ENCODE assay signal across 8 mouse cellular contexts in genomic region chr1:86058856-86059769, GRCm38 (mm10). TPM values are rescaled to one million over a fixed set of nuclear protein-coding genes. Genes with fewer than 3 reads are reported as not detected.
DNase-seq lines count a peak whose midpoint lies in the region; ATAC-seq lines count a peak whose summit lies in the region.

No protein-coding gene starts in this region.

- ATAC-seq in inflammation-experienced regulatory T-cells, adult 6 months = peak; percentile 84
- ATAC-seq in megakaryocyte-erythroid progenitor cell, adult 5-6 weeks (replicated peaks; ENCODE audit: low FRiP score, low TSS enrichment, poor library complexity, severe bottlenecking) = peak; percentile 96

- DNase-seq in adrenal gland, adult (ENCODE audit: inconsistent age in 2 of 2, low spot score in 1 of 2) = peak; percentile 89 to 98
- DNase-seq in embryo, embryonic 10.5 days (ENCODE audit: low spot score) = peak; percentile 98
- DNase-seq in gastrocnemius, postnatal 14 days = peak; percentile 92
- DNase-seq in left cerebral cortex, postnatal 10 days (ENCODE audit: extremely low spot score in 1 of 2, low spot score in 2 of 2) = peak; percentile 87 to 94
- DNase-seq in right cerebral cortex, postnatal 25 days = peak; percentile 89
- DNase-seq in urinary bladder, postnatal 4 days (ENCODE audit: low spot score in 2 of 2) = peak; percentile 81 to 93

- intact Hi-C loops in gastrocnemius, postnatal 14 days (cut with DNase I; ENCODE audit: low total_unique reads) = no loop called here
- intact Hi-C loops in left cerebral cortex, postnatal 10 days (cut with DNase I) = no loop called here

RNA-seq across cellular contexts. Expression of gene Psmd1, which starts 5.1 kb away (rescaled TPM):
- total RNA-seq in gastrocnemius, postnatal 14 days (2021) = 10 to 100 TPM; 91.4 to 97.4 TPM
- polyA plus RNA-seq in inflammation-experienced regulatory T-cells, adult 6 months (2017; shearing (Covaris generic)) = 10 to 100 TPM; 63.5 to 99.4 (median 83.7) TPM
- total RNA-seq in left cerebral cortex, postnatal 10 days (2021) = 100 to 1,000 TPM; 126 to 127 TPM
- total RNA-seq in megakaryocyte-erythroid progenitor cell, adult 5-6 weeks (2014; fragmentation: Nextera tagmentation) = 107 and 120 TPM in 2 replicates
- 198 and 214 TPM in 2 replicates for total RNA-seq in megakaryocyte-erythroid progenitor cell, adult 5-6 weeks (2017)

RNA-seq across cellular contexts. Expression of gene 2810459M11Rik, which starts 13.4 kb away (rescaled TPM):
- under 1 TPM; 0.06 to 0.07 TPM for total RNA-seq in gastrocnemius, postnatal 14 days (2021)
- polyA plus RNA-seq in inflammation-experienced regulatory T-cells, adult 6 months (2017; shearing (Covaris generic)) = not detected
- total RNA-seq in left cerebral cortex, postnatal 10 days (2021) = 1 to 10 TPM; 4.7 to 8.8 TPM
- total RNA-seq in megakaryocyte-erythroid progenitor cell, adult 5-6 weeks (2014; fragmentation: Nextera tagmentation) = not detected in 2 replicates
- not detected in 2 replicates for total RNA-seq in megakaryocyte-erythroid progenitor cell, adult 5-6 weeks (2017)

RNA-seq across cellular contexts. Expression of gene Spata3, which starts 42.5 kb away (rescaled TPM):
- not detected for total RNA-seq in gastrocnemius, postnatal 14 days (2021)
- polyA plus RNA-seq in inflammation-experienced regulatory T-cells, adult 6 months (2017; shearing (Covaris generic)) = under 1 TPM in 1 of 3 experiments, not detected in 2; 0.39 TPM
- under 1 TPM; 0.62 to 0.89 TPM for total RNA-seq in left cerebral cortex, postnatal 10 days (2021)
- not detected in 2 replicates for total RNA-seq in megakaryocyte-erythroid progenitor cell, adult 5-6 weeks (2014; fragmentation: Nextera tagmentation)
- total RNA-seq in megakaryocyte-erythroid progenitor cell, adult 5-6 weeks (2017) = not detected in 2 replicates

RNA-seq across cellular contexts. Expression of gene Htr2b, which starts 52.7 kb away (rescaled TPM):
- under 1 TPM; 0.31 to 0.80 TPM for total RNA-seq in gastrocnemius, postnatal 14 days (2021)
- polyA plus RNA-seq in inflammation-experienced regulatory T-cells, adult 6 months (2017; shearing (Covaris generic)) = 1 to 10 TPM in 1 of 3 experiments, under 1 TPM in 2; 0.16 to 1.2 (median 0.23) TPM
- total RNA-seq in left cerebral cortex, postnatal 10 days (2021) = under 1 TPM in 1 of 2 experiments, not detected in 1; 0.36 TPM
- total RNA-seq in megakaryocyte-erythroid progenitor cell, adult 5-6 weeks (2014; fragmentation: Nextera tagmentation) = not detected in 2 replicates
- total RNA-seq in megakaryocyte-erythroid progenitor cell, adult 5-6 weeks (2017) = not detected in 2 replicates

Comparison
In these comparisons a context has a peak if more than half of its experiments do, and no peak if none do; other contexts are left out.
1. Peak in every context shown above with its lines: DNase-seq and ATAC-seq.
2. RNA of gene 2810459M11Rik, which starts 13.4 kb away (total RNA-seq): 4.7 to 8.8 TPM in left cerebral cortex, postnatal 10 days; 0.06 to 0.07 TPM in gastrocnemius, postnatal 14 days and not detected in megakaryocyte-erythroid progenitor cell, adult 5-6 weeks; every median in the first group is over 4 times any median in the second.